14 mouse cellular contexts compared by ENCODE assay signal in the genomic region with DNA sequence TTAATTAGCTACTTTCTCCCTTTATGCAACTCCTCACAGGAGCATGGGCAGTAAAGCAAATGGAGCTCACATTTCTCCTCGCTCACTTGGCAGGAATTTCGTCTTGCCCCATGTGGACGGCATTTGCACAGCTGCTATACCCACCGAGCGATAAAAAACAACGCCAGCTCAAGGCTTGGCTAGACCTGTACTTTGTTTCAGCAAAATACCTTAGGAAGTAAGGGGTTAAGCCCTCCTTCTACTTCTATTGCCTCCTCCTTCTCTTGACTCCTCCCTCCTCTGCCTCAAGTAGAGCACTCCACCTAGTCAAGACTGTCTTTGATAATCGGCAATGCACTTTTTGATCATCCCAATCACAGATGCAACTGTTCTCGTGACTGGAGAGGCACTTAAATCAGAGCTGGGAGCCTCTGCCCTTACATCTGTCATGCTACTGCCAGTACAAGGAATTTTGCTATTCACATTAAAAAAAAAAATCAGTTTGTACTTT.
A peak's percentile ranks its signal among the peaks of the same experiment; 100 is the strongest.
DNase-seq lines count a peak whose midpoint lies in the region; ATAC-seq lines count a peak whose summit lies in the region.
"Had no signal": no experiment of that assay in that cellular context is flagged by ENCODE, and none has a peak within 500 bp of the region (broad histone marks: within the 10 kb centered on the region; RNA-seq: fewer than 3 reads in every experiment).

No protein-coding gene starts in this region.

- no peaks in the 10 kb centered on the region for H3K36me3 ChIP-seq in embryonic facial prominence, embryonic 14.5 days (ENCODE audit: control insufficient read depth, insufficient read depth, low read length)
- no peaks in the 10 kb centered on the region for H3K36me3 ChIP-seq in embryonic facial prominence, embryonic 10.5 days (replicated peaks)
- no peaks in the 10 kb centered on the region for H3K36me3 ChIP-seq in lung, embryonic 16.5 days (ENCODE audit: control insufficient read depth, insufficient read depth, low read length)
- H3K36me3 ChIP-seq in forebrain, embryonic 16.5 days (ENCODE audit: control insufficient read depth, insufficient read depth): no peaks in the 10 kb centered on the region
- H3K36me3 ChIP-seq in neural tube, embryonic 14.5 days (ENCODE audit: control insufficient read depth, insufficient read depth, low read length): no peaks in the 10 kb centered on the region

- no peaks in the 10 kb centered on the region for H3K9me3 ChIP-seq in embryonic facial prominence, embryonic 14.5 days (ENCODE audit: control insufficient read depth, low read length)
- peaks cover 2% of the 10 kb centered on the region; the same call in 1 of the 2 replicates for H3K9me3 ChIP-seq in embryonic facial prominence, embryonic 10.5 days
- peaks cover 3% of the 10 kb centered on the region; the same call in 1 of the 2 replicates for H3K9me3 ChIP-seq in lung, embryonic 16.5 days (ENCODE audit: control insufficient read depth, low read length)
- peaks cover 4% of the 10 kb centered on the region; the same call in 1 of the 2 replicates for H3K9me3 ChIP-seq in forebrain, embryonic 16.5 days (ENCODE audit: control insufficient read depth, low read length)
- no peaks in the 10 kb centered on the region for H3K9me3 ChIP-seq in neural tube, embryonic 14.5 days (ENCODE audit: control insufficient read depth, low read length)

- H3K27ac ChIP-seq in embryonic facial prominence, embryonic 14.5 days (replicated peaks; ENCODE audit: low read depth, low read length): no peak overlapping the region
- H3K27ac ChIP-seq in embryonic facial prominence, embryonic 10.5 days (replicated peaks): no peak overlapping the region
- H3K27ac ChIP-seq in lung, embryonic 16.5 days (ENCODE audit: low read length): no peak overlapping the region
- H3K27ac ChIP-seq in forebrain, embryonic 16.5 days (ENCODE audit: low read length): peak overlapping the region; percentile 46
- H3K27ac ChIP-seq in neural tube, embryonic 14.5 days (ENCODE audit: low read depth, low read length): peak overlapping the region; percentile 65; the same call in 1 of the 2 replicates

- H3K4me2 ChIP-seq in embryonic facial prominence, embryonic 14.5 days (ENCODE audit: low read depth, low read length): no peak overlapping the region
- H3K4me2 ChIP-seq in lung, embryonic 16.5 days (ENCODE audit: low read depth, low read length): no peak overlapping the region
- H3K4me2 ChIP-seq in forebrain, embryonic 16.5 days (ENCODE audit: low read length): no peak overlapping the region
- no peak overlapping the region for H3K4me2 ChIP-seq in neural tube, embryonic 14.5 days (ENCODE audit: low read depth, low read length)

- H3K9ac ChIP-seq in embryonic facial prominence, embryonic 14.5 days (ENCODE audit: low read depth, low read length): no peak overlapping the region
- no peak overlapping the region for H3K9ac ChIP-seq in lung, embryonic 16.5 days (ENCODE audit: low read length)
- no peak overlapping the region for H3K9ac ChIP-seq in forebrain, embryonic 16.5 days (replicated peaks; ENCODE audit: low read depth, low read length)
- H3K9ac ChIP-seq in neural tube, embryonic 14.5 days (replicated peaks; ENCODE audit: low read depth, low read length): no peak overlapping the region

- H3K4me1 ChIP-seq in embryonic facial prominence, embryonic 14.5 days (ENCODE audit: control insufficient read depth, insufficient read depth, low read length): peaks cover 44% of the 10 kb centered on the region
- H3K4me1 ChIP-seq in embryonic facial prominence, embryonic 10.5 days: peaks cover 25% of the 10 kb centered on the region
- peaks cover 13% of the 10 kb centered on the region for H3K4me1 ChIP-seq in lung, embryonic 16.5 days (replicated peaks; ENCODE audit: control insufficient read depth, insufficient read depth, low read length)
- peaks cover 43% of the 10 kb centered on the region for H3K4me1 ChIP-seq in forebrain, embryonic 16.5 days (replicated peaks; ENCODE audit: control insufficient read depth, insufficient read depth, low read length)
- H3K4me1 ChIP-seq in neural tube, embryonic 14.5 days (ENCODE audit: control insufficient read depth, insufficient read depth, low read length): peaks cover 13% of the 10 kb centered on the region; the same call in 1 of the 2 replicates

- H3K27me3 ChIP-seq in embryonic facial prominence, embryonic 14.5 days (replicated peaks; ENCODE audit: control insufficient read depth, insufficient read depth, low read length): no peaks in the 10 kb centered on the region
- H3K27me3 ChIP-seq in embryonic facial prominence, embryonic 10.5 days (replicated peaks; ENCODE audit: low read depth, poor library complexity, severe bottlenecking): no peaks in the 10 kb centered on the region
- H3K27me3 ChIP-seq in lung, embryonic 16.5 days (ENCODE audit: control insufficient read depth, insufficient read depth, low read depth, low read length): no peaks in the 10 kb centered on the region
- no peaks in the 10 kb centered on the region for H3K27me3 ChIP-seq in forebrain, embryonic 16.5 days (replicated peaks; ENCODE audit: control insufficient read depth, insufficient read depth, low read length)
- no peaks in the 10 kb centered on the region for H3K27me3 ChIP-seq in neural tube, embryonic 14.5 days (ENCODE audit: control insufficient read depth, insufficient read depth, low read length)
- H3K27me3 ChIP-seq: Patski had no signal

- 35% methylated on average over 8 of the region's 8 CpGs for WGBS in embryonic facial prominence, embryonic 14.5 days
- 73% methylated on average over 8 of the region's 8 CpGs for WGBS in embryonic facial prominence, embryonic 10.5 days
- 50% methylated on average over 8 of the region's 8 CpGs for WGBS in lung, embryonic 16.5 days
- WGBS in forebrain, embryonic 16.5 days: 19% methylated on average over 8 of the region's 8 CpGs
- WGBS in neural tube, embryonic 14.5 days: 52% methylated on average over 8 of the region's 8 CpGs

- peak; percentile 39; the same call in 1 of the 2 replicates for ATAC-seq in embryonic facial prominence, embryonic 14.5 days (ENCODE audit: low read depth)
- peak; percentile 47 for ATAC-seq in lung, embryonic 16.5 days (ENCODE audit: low read depth)
- ATAC-seq in forebrain, embryonic 16.5 days: peak; percentile 44
- peak; percentile 55; the same call in 1 of the 2 replicates for ATAC-seq in neural tube, embryonic 14.5 days (ENCODE audit: low read depth)
- ATAC-seq: intestine, postnatal 0 days; Patski had no signal

- peak; percentile 63 for DNase-seq in embryonic facial prominence, embryonic 14.5 days (ENCODE audit: low spot score)
- DNase-seq in embryonic facial prominence, embryonic 10.5 days (ENCODE audit: low spot score): no peak
- no peak for DNase-seq in lung, adult 18-20 months
- DNase-seq in layer of hippocampus, adult 11-12 months (ENCODE audit: low spot score): no peak
- no peak for DNase-seq in kidney, adult 11 months
- DNase-seq: adrenal gland, adult 8-10 months; gastrocnemius, postnatal 25 days; kidney, postnatal 4 days; thymus, adult 18-20 months had no signal

- H3K4me3 ChIP-seq in embryonic facial prominence, embryonic 14.5 days (ENCODE audit: low read depth, low read length): no peak overlapping the region
- no peak overlapping the region for H3K4me3 ChIP-seq in embryonic facial prominence, embryonic 10.5 days
- no peak overlapping the region for H3K4me3 ChIP-seq in lung, embryonic 16.5 days (ENCODE audit: low read length)
- no peak overlapping the region for H3K4me3 ChIP-seq in forebrain, embryonic 16.5 days (replicated peaks; ENCODE audit: low read length)
- no peak overlapping the region for H3K4me3 ChIP-seq in neural tube, embryonic 14.5 days (ENCODE audit: low read depth, low read length)

Comparison
In these comparisons a context has a peak if more than half of its experiments do, and no peak if none do; other contexts are left out.
1. H3K27ac ChIP-seq: peak in forebrain, embryonic 16.5 days (single experiment) and neural tube, embryonic 14.5 days (single experiment); none in embryonic facial prominence, embryonic 14.5 days (single experiment), embryonic facial prominence, embryonic 10.5 days (single experiment) and lung, embryonic 16.5 days (single experiment).
2. Peak in every context shown above with its lines, with median percentiles within 50 percentile points of each other: ATAC-seq.